Mouse (Mus musculus): ENCODE data around the gene Ifnab. TPM values are rescaled to one million over a fixed set of nuclear protein-coding genes. Genes with fewer than 3 reads are reported as not detected.

The Ifnab gene
- polyA plus RNA-seq, 1 experiment from 2014 or later: not detected

DNA sequence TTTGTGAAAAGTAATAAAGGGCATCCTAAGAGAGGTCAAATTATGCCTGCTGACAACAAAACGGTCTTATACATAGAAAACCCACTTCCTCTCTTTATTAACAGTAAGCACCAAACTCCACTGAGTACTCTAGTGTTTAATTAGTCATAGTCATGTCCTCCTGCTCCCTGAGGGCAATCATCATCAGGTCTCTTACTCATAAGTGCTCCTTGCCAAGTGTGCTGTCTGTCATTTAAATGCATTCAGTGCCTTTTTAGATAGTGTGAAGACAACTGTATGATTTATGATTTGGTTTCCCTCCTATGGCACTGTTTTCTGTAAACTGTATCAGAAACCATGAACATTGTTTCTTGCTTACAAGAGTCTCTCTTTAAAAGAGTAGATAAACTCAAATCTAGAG, 23.1 kb upstream of the Ifnab start:
- no peak overlapping the region for H3K27ac ChIP-seq (ENCODE audit: low read length)
- no peak overlapping the region for H3K4me3 ChIP-seq (ENCODE audit: low read length)
- no peaks in the 10 kb centered on the region for H3K9me3 ChIP-seq (ENCODE audit: control insufficient read depth, low read length)
- H3K36me3 ChIP-seq (ENCODE audit: control insufficient read depth, insufficient read depth, low read length): peaks cover 7% of the 10 kb centered on the region; the same call in 1 of the 2 replicates
- WGBS: 73% methylated on average over 1 of the region's 1 CpGs
- H3K4me1 ChIP-seq (ENCODE audit: control insufficient read depth, insufficient read depth, low read length): peaks cover 3% of the 10 kb centered on the region
- no peak overlapping the region for H3K4me2 ChIP-seq (ENCODE audit: low read depth, low read length)
- H3K9ac ChIP-seq (ENCODE audit: low read depth, low read length): no peak overlapping the region
- H3K27me3 ChIP-seq (replicated peaks; ENCODE audit: control insufficient read depth, insufficient read depth, low read length): no peaks in the 10 kb centered on the region
- ATAC-seq: no peak

GRCm38 (mm10) chr4:88707128-88707826, 16.1 kb upstream of the Ifnab start:
- Histone ChIP-seq H3K4me3 (ENCODE audit: low read length) (no peak overlapping the region), H3K27me3 (replicated peaks; ENCODE audit: control insufficient read depth, insufficient read depth, low read length) (no peaks in the 10 kb centered on the region), H3K4me1 (ENCODE audit: control insufficient read depth, insufficient read depth, low read length) (no peaks in the 10 kb centered on the region), H3K9ac (ENCODE audit: low read depth, low read length) (no peak overlapping the region), H3K36me3 (ENCODE audit: control insufficient read depth, insufficient read depth, low read length) (no peaks in the 10 kb centered on the region), H3K9me3 (ENCODE audit: control insufficient read depth, low read length) (no peaks in the 10 kb centered on the region), H3K4me2 (ENCODE audit: low read depth, low read length) (no peak overlapping the region), H3K27ac (ENCODE audit: low read length) (no peak overlapping the region)
- 84% methylated on average over 1 of the region's 1 CpGs for WGBS
- ATAC-seq: no peak

GRCm38 (mm10) chr4:88705924-88706323, 14.8 kb upstream of the Ifnab start:
- no peak for ATAC-seq
- no peaks in the 10 kb centered on the region for H3K4me1 ChIP-seq (ENCODE audit: control insufficient read depth, insufficient read depth, low read length)
- WGBS: 36% methylated on average over 3 of the region's 3 CpGs
- no peak overlapping the region for H3K9ac ChIP-seq (ENCODE audit: low read depth, low read length)
- no peaks in the 10 kb centered on the region for H3K36me3 ChIP-seq (ENCODE audit: control insufficient read depth, insufficient read depth, low read length)
- H3K4me2 ChIP-seq (ENCODE audit: low read depth, low read length): no peak overlapping the region
- H3K27me3 ChIP-seq (replicated peaks; ENCODE audit: control insufficient read depth, insufficient read depth, low read length): no peaks in the 10 kb centered on the region
- no peak overlapping the region for H3K4me3 ChIP-seq (ENCODE audit: low read length)
- H3K27ac ChIP-seq (ENCODE audit: low read length): no peak overlapping the region
- no peaks in the 10 kb centered on the region for H3K9me3 ChIP-seq (ENCODE audit: control insufficient read depth, low read length)

- Histone ChIP-seq H3K36me3 (ENCODE audit: control insufficient read depth, insufficient read depth, low read length) (no peaks in the 10 kb centered on the region), H3K4me3 (ENCODE audit: low read length) (no peak overlapping the region), H3K27ac (ENCODE audit: low read length) (no peak overlapping the region), H3K9me3 (ENCODE audit: control insufficient read depth, low read length) (no peaks in the 10 kb centered on the region), H3K4me2 (ENCODE audit: low read depth, low read length) (no peak overlapping the region), H3K4me1 (ENCODE audit: control insufficient read depth, insufficient read depth, low read length) (no peaks in the 10 kb centered on the region), H3K27me3 (replicated peaks; ENCODE audit: control insufficient read depth, insufficient read depth, low read length) (no peaks in the 10 kb centered on the region), H3K9ac (ENCODE audit: low read depth, low read length) (no peak overlapping the region)
- 85% methylated on average over 1 of the region's 1 CpGs for WGBS
- no peak for ATAC-seq
Measured at GRCm38 (mm10) chr4:88699301-88699700, 8.1 kb upstream of the Ifnab start.

DNA sequence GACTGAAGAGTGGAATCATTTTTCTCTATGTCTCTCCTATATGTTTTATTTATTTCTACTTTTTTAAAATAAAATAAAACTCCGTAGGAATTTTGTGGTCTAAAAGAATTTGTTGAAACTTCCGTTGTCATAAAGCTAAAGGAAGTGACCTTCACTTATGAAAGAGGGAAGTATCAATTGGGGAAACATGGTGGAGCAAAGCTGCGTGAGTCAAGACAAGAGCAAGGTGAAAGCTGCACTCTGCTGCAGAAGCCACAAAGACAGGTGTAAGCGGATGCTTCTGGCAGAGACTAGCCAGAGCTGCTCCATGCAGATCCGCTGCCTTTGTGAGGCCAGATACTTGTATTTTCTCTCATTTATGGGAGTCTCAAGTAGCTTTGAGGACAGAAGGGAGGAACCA, 7.6 kb upstream of the Ifnab start:
- no peak for ATAC-seq
- H3K27ac ChIP-seq (ENCODE audit: low read length): no peak overlapping the region
- H3K4me3 ChIP-seq (ENCODE audit: low read length): no peak overlapping the region
- H3K4me2 ChIP-seq (ENCODE audit: low read depth, low read length): no peak overlapping the region
- H3K4me1 ChIP-seq (ENCODE audit: control insufficient read depth, insufficient read depth, low read length): no peaks in the 10 kb centered on the region
- no peak overlapping the region for H3K9ac ChIP-seq (ENCODE audit: low read depth, low read length)
- no peaks in the 10 kb centered on the region for H3K27me3 ChIP-seq (replicated peaks; ENCODE audit: control insufficient read depth, insufficient read depth, low read length)
- H3K9me3 ChIP-seq (ENCODE audit: control insufficient read depth, low read length): no peaks in the 10 kb centered on the region
- WGBS: 72% methylated on average over 5 of the region's 5 CpGs
- no peaks in the 10 kb centered on the region for H3K36me3 ChIP-seq (ENCODE audit: control insufficient read depth, insufficient read depth, low read length)

GRCm38 (mm10) chr4:88697753-88698152, 6.6 kb upstream of the Ifnab start:
- Histone ChIP-seq H3K4me1 (ENCODE audit: control insufficient read depth, insufficient read depth, low read length) (no peaks in the 10 kb centered on the region), H3K36me3 (ENCODE audit: control insufficient read depth, insufficient read depth, low read length) (no peaks in the 10 kb centered on the region), H3K4me2 (ENCODE audit: low read depth, low read length) (no peak overlapping the region), H3K27me3 (replicated peaks; ENCODE audit: control insufficient read depth, insufficient read depth, low read length) (no peaks in the 10 kb centered on the region), H3K9me3 (ENCODE audit: control insufficient read depth, low read length) (no peaks in the 10 kb centered on the region), H3K4me3 (ENCODE audit: low read length) (no peak overlapping the region), H3K9ac (ENCODE audit: low read depth, low read length) (no peak overlapping the region), H3K27ac (ENCODE audit: low read length) (no peak overlapping the region)
- no peak for ATAC-seq
- WGBS: 74% methylated on average over 4 of the region's 4 CpGs

- no peaks in the 10 kb centered on the region for H3K4me1 ChIP-seq (ENCODE audit: control insufficient read depth, insufficient read depth, low read length)
- H3K9ac ChIP-seq (ENCODE audit: low read depth, low read length): no peak overlapping the region
- WGBS: 56% methylated on average over 6 of the region's 6 CpGs
- no peak overlapping the region for H3K4me3 ChIP-seq (ENCODE audit: low read length)
- ATAC-seq: no peak
- no peaks in the 10 kb centered on the region for H3K9me3 ChIP-seq (ENCODE audit: control insufficient read depth, low read length)
- H3K27ac ChIP-seq (ENCODE audit: low read length): no peak overlapping the region
- no peak overlapping the region for H3K4me2 ChIP-seq (ENCODE audit: low read depth, low read length)
- no peaks in the 10 kb centered on the region for H3K27me3 ChIP-seq (replicated peaks; ENCODE audit: control insufficient read depth, insufficient read depth, low read length)
- H3K36me3 ChIP-seq (ENCODE audit: control insufficient read depth, insufficient read depth, low read length): no peaks in the 10 kb centered on the region
Measured at GRCm38 (mm10) chr4:88697108-88697507, 5.9 kb upstream of the Ifnab start.

DNA sequence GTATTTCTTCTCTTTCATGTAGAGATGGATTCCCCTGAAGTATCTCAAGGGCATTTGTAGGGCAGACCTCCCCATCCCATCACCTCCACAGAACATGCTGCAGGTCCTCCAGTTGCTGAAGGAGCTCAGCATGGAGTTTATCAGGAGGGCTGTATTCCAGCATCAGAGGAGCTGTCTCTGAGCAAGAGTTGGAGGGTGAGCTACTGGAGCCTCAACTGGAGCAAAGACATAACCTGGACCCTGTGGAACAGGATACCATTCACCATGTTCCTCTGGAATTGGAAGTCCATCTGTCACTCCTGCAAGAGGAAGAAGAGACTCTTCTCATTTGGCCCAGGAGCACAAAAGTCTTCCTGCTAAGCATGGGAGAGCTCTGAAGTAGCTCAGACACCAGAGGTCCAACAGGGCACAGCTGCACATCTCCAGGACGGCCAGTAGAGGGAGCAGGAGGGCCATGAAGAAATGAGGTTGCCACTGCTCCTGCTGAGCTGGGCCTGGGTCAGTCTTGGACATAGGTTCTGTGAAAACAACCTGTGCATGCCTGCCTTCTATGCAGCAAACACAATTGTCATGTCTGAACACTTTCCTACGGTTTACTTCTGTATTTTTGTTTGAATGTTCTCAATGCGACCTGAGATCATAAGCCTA, 5.2 kb upstream of the Ifnab start:
- Histone ChIP-seq H3K27me3 (replicated peaks; ENCODE audit: control insufficient read depth, insufficient read depth, low read length) (no peaks in the 10 kb centered on the region), H3K27ac (ENCODE audit: low read length) (no peak overlapping the region), H3K9me3 (ENCODE audit: control insufficient read depth, low read length) (no peaks in the 10 kb centered on the region), H3K4me2 (ENCODE audit: low read depth, low read length) (no peak overlapping the region), H3K36me3 (ENCODE audit: control insufficient read depth, insufficient read depth, low read length) (no peaks in the 10 kb centered on the region), H3K4me1 (ENCODE audit: control insufficient read depth, insufficient read depth, low read length) (no peaks in the 10 kb centered on the region), H3K9ac (ENCODE audit: low read depth, low read length) (no peak overlapping the region), H3K4me3 (ENCODE audit: low read length) (no peak overlapping the region)
- ATAC-seq: peak; percentile 86
- WGBS: 16% methylated on average over 3 of the region's 3 CpGs

GRCm38 (mm10) chr4:88693392-88693791, 2.2 kb upstream of the Ifnab start:
- Histone ChIP-seq H3K4me3 (ENCODE audit: low read length) (no peak overlapping the region), H3K27me3 (replicated peaks; ENCODE audit: control insufficient read depth, insufficient read depth, low read length) (no peaks in the 10 kb centered on the region), H3K27ac (ENCODE audit: low read length) (no peak overlapping the region), H3K9me3 (ENCODE audit: control insufficient read depth, low read length) (no peaks in the 10 kb centered on the region), H3K4me1 (ENCODE audit: control insufficient read depth, insufficient read depth, low read length) (no peaks in the 10 kb centered on the region), H3K9ac (ENCODE audit: low read depth, low read length) (no peak overlapping the region), H3K4me2 (ENCODE audit: low read depth, low read length) (no peak overlapping the region), H3K36me3 (ENCODE audit: control insufficient read depth, insufficient read depth, low read length) (no peaks in the 10 kb centered on the region)
- ATAC-seq: no peak
- 85% methylated on average over 2 of the region's 2 CpGs for WGBS

Measured in intestine, embryonic 16.5 days (tissue).